Mouse (Mus musculus) layer of hippocampus, adult 9-10 months (tissue): ENCODE data around the gene Asb15.

Experiments used
- DNase-seq: peaks from one replicate; pipeline ENCODE4 v3.0.0; 2022; ENCODE audit warnings: low spot score

Gene Asb15

DNA sequence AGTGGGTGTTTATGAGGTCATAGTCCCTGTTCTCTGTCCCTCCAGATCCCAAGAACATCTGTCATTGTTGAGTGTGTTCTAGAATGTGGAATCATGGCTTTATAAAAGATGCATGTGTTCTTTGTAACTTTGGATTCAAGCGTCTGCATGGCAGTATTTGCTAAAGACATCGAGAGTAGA lies at the start of gene Asb15:
Gene Asb15 (plus strand): TSS at position 81 of the 180 bp plus-strand sequence.
- no peak for DNase-seq

DNA sequence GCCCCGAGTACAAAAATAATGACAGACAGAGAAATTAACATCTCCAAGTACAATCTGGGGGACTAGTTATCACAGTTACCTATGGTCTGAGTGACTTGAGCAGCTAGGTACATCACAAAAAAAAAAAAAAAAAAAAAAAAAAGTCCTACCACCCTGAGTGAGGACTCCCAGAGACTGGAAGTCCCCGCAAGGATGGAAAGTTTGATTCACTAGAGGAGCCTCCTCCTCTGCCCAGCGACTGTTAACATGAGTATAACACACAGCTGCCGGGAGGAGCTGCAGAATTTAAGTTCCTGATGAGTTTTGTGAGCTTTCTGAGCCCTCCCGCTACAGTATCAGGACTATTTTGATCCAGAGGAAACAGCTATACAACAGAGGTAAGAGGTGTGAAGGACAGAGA lies 41.4 kb upstream of the Asb15 start:
- no peak for DNase-seq

DNA sequence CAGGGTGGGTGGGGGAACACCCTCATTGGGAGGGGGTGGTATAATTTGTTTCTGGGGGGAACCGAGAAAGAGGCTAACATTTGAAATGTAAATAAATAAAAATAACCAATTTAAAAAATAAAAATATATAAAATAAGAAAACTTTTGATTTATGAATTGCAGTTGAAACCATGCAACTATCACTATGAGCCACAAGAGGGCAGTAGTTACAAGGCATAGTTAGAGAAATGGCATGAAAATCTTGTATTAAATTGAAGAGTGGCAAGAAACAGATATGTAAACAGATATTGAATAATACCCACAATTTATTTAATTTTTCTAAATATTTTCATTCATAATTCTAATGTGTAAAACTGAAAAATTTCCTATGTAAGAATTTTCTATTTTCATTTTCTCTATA lies 37.6 kb upstream of the Asb15 start:
- DNase-seq, result no peak

DNA sequence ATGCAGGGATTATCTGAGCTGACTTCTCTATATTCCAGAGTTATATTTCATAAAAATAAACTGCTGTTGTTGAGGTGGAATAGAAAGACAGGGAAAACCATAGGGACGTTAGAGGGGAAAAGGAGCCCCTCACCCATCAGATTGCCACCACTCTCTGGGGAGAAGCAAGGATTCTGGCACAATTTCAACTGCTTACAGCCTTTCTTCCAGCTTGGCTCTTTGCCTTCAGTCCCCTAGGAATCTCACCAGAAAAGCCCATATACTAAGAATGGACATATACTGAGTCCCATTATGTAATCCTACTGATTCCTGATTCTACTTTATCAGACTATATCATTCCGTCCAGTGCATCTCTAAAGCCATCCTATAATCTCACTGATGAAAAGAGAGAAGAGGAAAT lies 23.8 kb upstream of the Asb15 start:
- DNase-seq, result no peak

DNA sequence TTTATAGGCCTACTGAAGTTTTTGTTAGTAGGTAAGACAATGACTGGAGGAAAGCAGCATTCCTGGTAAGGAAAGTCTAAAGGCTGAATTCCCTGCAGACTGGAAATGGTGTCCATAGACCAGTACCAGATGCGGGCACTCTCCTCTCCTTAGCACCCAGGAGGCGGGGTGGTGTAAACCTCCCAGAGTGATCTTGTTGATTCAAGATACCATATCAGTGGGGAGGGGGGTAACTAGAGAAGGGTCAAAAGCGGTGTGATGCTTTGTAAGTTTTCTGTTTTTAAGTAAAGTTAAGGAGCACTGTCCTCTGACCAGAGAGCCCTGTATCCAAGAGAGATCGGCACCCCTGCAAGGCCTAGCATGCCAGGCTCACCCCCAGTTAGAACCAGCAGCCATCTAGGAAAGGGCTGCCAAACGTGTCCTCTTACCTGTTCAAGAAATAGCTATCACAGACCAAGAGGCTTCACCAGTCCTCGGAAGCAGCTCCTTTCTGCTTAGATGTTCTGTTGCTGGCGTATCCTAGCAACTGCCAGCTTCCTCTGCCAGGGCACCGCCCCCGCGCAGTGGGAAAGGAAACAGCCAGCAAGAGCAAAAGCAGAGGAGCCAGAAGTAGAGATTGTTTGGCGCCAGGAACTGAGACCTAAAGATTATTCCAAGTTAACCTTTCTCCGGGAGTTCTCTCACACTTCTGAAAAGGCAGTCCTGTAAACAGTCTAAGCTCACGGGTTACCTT lies 13.2 kb upstream of the Asb15 start, which contains the start of gene Iqub:
Gene Iqub (minus strand): TSS at position 516 of the 733 bp plus-strand sequence.
- peak; percentile 53 for DNase-seq

DNA sequence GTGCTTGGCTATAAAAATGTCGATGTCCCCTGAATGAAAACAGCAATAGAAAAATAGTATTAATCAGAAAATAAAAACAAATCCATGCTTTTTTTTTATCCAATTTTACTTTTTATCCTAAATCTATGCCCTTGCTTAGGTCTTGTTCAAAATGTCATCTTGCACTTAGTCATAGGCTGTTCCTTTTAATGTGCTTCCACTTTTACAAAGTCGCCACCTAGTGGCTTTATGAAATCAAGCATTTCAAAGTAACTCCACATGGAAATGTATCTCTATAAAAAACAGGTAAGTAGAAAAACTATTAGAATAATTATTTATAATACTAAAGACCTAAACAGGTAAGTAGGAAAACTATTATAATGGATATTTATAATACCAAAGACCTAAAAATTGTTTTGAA lies 11.7 kb upstream of the Asb15 start:
- no peak for DNase-seq

DNA sequence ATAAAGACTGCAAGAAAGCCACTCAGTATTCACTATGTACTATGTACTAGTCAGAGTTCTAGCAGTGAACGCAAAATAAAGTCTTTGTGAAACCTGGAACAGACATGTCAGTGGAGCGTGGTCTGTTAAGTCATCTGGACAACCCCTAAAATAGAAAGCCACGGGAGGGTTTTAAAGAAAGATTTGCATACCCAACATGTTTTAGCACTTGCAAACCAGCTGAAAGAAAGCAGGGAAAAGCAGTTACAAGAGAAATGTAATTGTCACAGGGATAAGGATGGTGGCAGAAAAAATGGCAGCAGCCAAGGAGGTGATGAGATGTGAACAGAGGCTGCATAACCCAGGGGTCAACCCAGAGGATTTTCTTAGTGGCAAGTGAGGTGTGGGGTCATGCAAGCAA lies 2.2 kb upstream of the Asb15 start:
- DNase-seq, result no peak

DNA sequence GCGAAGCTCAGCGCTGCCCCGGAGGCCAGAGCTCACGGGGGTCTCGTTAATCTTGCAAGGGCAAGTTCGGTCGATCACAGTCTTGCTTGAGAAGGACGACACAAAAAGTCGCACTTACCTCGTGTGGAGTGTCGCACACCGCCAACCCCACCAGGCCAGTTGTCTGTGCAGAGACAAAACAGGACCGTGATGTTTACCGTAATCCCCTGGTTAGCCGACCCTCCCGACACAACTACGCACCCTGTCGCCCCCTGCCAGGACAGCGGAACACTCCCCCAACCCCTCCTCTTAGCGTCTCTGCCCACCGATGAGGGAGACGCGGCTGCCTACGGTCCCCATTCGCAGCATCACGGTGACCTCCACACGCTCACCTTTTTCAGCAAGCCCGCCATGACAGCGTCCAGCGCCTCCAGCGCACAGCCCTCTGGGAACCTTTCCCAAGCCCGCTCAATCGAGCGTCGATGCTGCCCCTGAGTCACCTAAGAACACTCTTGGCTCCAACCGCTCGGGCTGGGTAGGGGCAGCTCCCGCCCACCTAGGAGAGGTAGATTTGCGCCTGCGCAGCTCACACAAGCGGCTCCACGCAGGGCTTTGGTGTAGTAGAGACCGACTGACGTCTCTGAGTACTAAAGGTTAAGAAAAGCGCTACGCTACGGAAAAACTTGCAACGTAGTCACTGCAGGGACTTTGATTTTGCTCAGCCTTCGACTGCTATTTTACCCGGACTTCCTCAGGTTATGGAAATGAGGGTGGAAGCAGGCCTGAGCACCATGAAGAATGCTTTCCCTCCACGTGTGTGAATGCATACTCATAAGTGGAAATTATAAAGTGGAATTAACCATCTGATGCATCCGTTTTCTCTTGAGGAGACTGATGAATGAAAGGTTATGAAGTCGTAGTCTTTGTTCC lies 535 bp upstream of the Asb15 start, which contains the start of gene Ndufa5:
Gene Ndufa5 (minus strand): TSS at position 859 of the 909 bp plus-strand sequence.
- peak; percentile 57 for DNase-seq

DNA sequence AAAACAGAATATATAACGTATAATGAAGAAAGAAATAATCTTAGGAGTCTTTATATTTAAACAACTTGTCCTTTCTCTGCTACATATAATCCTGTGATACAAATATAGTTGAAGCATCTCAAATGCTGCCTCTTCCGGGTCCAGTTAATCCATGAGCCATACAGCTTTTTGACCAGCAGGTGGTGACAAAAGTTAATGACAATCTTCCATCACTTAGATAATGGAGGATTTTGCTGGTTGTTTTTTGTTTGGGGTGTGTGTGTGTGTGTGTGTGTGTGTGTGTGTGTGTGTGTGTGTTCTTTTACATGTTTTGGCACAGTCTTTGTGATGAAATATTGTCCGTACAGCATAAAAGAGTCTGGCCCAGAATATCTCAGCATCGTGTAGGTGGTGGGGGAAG lies 2.2 kb downstream of the Asb15 start:
- peak; percentile 65 for DNase-seq

DNA sequence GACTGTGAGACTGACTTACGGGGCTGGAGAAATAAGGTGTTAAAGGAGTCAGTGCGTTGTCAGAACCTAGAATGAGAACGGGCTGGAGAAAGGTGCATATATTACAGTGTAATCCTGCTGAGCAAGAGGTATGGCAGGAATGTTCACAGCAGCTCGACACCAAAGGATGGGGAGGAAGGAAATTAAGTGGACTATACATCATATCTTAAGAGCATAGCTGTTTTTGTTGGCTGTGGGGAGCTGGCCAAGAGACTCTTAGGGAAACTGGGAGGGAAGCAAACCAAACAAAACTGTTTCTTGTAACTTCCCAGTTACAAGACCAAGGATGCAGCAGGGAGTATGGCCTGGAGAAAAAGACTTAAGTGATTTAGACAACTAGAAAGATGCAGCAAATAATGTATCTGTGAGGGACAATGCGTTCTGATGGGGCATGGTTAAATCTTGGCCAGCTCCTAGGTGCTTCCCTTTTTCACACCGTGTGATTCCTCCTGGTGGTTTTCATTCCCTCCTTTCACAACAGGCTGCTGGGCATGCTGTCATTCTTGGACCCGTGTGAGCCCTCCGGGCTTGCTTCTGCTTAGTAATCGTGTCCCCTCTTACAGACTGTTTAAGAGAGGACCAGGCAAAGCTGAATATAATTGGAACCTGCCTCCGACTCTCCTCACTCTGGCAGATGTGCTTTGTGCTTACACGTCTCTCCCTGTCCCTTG lies 2.9 kb downstream of the Asb15 start:
- no peak for DNase-seq

DNA sequence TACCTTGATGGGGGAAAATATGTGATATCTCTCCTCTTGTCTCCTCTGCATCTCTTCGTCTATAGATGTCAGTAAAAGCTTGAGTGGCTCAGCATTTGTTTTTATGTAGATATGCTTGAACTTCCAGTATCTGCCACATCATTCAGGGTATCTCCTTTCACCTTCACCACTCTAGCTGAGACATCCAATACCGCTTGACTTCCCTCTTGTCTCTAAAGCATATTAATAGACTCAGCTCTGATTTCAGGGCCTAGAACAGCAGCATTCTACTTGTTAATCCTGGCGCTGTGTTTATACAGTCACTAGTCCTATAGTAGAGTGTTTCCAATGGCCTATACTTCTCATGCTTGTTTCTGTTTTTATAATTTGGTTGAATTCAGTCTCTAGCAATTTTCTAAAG lies 4.9 kb downstream of the Asb15 start:
- no peak for DNase-seq

DNA sequence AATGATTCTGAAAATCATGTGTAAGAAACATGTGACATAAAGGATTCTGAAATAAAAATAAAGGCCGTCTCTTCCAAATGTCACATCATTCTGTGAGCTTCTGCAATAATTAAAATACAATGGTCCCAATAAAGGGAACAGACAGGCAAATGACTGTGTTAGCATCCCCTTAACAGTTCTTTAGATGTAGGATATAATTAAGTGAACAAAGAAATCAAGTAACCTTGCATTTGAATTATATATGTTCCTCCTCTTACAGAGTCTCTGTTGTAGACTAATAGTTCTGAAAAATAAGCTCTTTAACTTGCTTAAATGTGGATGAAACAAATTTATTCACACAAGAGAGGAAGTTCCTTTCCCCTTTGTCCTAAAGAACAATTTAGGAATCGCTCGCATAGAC lies 10.5 kb downstream of the Asb15 start:
- no peak for DNase-seq

DNA sequence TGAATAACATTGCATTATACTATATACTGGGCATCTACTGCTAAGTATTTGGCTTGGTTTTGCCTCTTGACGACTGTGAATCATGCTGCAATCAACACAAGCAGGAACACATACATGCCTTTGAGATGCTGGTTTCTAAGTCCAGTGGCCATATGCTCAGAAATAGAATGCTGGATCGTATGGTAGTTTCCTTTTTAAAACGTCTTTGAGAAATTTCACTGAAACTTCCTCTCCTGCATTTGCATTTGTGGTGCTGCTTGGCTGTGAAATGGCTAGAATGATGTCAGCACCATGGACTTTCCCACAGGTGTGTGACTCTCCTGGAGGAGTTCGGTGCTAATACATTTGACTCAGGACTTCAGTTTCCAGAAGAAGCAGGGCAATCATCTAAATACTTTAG lies 12.2 kb downstream of the Asb15 start:
- DNase-seq, result no peak

DNA sequence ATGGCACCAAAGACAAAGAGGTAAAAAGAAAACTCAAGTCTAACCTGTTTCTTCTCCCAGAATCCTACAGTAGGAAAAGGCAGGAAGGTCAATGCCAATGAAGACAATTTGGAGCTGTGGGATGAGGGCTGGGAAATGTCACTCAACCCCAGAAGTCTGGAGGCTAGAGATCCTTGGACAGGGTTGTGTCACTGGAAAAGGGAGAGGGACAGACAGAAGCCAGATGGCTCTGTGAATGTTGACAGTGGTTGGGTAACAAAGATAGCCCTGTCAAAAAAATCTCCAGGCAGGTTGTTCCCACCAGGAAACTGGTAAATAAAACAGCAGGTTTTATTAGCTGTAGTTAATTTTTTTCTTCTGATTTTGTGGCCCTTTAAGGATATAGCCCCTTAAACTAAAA lies 14.4 kb downstream of the Asb15 start:
- no peak for DNase-seq

DNA sequence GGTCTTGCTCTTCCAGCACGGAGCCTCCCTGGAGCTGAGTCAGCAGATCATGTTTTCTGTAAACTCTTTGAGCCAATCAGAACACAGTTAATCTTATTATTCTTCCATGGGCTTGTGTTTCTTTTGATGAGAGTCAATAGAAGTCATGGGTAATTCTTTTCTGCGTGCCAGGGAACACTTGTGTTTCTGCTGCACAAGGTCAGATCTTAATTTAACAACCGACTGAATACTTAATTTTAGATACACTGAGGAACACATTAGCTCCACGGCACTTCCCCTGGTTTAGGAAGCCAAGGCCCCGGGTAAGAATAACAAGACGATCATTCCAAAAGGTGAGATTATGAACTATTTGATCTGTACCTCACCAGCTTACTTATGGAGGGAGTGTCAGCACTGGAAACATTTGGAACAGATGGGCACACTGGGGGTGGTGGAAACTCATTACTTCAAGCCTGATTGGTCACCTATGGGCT lies 15.2 kb downstream of the Asb15 start:
- no peak for DNase-seq

DNA sequence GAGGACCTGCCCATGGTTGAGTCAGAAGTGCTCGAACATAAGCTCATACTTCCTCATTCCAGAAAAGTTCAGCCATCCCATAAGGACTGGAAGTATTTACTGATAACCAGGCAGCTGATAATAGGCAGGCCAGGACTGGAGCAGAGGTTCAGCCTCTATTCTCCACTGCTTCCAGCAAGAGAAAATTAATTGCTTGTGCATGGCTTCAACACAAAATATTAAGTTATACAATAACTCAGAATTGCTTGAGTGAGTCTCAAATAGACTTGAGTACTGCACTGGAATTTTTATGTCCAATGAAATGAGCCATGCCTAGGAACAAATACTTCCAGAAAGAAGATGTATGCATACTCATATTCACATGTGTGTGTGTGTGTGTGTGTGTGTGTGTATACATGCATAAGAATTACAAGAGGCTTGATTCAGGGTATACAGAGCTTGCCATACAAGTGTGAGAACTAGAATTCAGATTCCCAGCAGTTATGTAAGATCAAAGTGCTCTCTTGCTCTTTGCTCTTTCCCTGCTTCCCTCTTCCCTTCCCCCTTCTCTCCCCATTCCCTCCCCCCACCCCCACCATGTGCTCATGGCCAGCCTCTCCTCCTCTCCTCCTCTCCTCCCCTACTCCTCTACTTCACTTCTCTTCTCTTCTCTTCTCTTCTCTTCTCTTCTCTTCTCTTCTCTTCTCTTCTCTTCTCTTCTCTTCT lies 18.9 kb downstream of the Asb15 start:
- DNase-seq, result no peak

DNA sequence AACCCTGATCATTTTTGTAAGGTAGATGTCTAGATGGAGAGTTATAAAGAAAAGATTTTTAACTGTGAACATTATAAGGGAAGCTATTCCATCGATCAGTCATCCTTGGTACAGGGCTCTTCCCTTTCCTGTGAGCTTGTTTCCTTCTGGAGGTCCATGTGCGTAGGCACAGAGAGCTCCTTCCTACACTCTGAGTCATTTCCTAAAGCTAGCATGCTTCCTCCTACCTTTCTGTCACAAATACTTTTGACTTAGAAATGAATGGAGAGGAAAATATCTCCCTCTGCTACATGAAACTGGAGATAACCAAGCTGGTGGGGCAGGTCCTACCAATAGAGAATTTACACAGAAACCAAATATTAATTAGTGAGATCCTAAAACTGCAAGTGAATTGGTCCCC lies 21.9 kb downstream of the Asb15 start:
- no peak for DNase-seq

DNA sequence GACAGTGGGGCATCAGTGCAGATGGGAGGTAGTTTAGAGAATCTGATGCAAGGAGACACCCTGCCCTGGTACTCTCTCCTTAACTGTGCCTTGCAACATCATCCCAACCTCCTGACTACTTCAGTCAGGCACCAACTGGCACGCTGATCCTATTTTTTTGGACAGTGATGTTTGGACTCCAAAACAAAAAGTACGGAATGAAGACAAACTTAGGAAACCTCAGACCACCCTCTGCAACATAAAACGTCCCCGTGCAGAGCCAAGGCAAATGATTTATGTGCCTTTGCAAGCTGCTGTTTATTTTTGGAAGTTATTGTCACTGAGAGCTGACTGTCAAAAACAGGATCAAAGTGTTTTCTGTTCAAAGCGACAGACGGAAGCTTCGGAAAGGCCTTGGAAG lies 24.1 kb downstream of the Asb15 start:
- DNase-seq, result no peak

DNA sequence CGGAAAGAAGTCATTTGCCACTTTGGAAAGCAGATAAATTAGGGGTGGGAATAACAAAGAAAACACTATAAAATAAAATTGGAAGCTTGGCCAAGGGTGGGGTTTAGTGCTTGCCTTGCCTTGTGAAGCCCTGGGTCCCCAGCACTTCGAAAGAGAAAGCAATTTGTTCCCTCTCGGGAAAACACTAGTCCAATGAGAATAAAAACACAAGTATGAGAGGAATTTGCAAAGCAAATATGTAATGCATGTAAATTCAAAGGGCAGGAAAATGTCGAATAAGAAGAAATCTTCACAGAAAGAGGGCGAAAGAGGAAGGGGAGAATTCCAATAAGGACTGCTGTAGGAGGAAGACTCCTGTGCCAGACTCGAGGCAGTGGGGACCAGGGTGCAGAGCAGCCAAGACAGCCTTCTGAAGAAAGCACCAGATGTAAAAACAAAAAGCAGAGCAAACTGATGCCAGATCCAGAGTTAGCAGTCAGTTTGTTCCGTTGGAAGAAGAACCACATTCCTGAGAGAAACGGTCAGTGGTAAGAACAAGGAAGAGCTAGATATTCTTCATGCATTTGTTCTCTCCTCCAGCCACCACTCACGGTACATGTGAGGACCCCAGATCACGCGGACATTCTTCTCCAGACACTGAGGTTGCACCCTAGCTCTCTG lies 26.6 kb downstream of the Asb15 start:
- no peak for DNase-seq

DNA sequence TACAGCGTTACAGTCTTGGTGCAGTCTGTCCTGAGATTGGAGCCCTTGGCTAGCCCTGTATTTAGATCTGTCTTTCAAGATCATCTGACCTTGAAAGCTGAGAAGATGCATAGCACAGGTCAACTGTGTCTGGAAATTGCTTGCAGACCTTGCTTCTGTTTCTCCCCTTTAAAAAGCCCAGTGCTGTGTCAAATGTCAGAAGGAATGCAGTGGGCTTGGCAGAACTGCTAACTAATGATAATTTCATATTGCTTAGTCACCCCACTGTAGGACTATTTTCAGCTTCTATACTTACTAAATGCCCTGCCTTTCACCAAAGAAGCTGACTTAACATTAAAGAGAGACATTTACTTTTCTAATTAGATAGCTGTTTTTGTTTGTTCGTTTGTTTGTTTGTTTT lies 27.5 kb downstream of the Asb15 start:
- no peak for DNase-seq

DNA sequence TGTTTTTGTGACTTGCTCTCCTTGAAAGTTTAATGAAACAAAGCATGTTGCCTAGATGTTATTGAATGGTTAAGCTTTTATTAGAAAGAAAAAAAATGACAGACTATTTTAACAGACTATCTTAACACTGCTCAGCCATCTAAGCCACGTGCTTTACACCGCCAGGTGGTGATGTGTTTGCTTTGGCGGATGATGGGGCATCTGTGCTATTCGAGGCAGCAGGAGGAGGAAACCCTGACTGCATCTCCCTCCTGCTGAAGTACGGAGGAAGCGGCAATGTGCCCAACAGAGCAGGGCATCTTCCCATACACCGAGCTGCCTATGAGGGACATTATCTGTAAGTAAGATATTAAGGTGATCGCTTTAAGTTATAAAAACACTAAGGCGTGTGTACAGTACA lies 36.1 kb downstream of the Asb15 start:
- no peak for DNase-seq

DNA sequence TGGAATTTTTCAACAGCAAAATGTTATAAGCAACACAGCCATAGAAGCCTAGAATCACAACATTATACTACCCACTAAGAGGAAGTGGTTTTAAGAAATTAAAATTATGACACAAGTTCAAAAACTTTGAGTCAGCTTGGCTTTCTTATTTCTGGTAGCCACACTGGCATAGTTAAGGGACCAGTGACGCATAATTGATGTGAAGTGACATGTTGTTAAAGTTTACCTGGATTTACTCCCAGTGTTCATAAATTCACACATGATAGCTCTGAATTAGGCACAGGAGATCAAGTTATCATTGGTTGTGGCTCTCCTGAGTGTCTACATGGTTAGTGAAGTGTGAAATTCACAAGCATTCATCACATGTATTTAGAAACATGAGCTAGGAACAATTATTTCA lies 36.9 kb downstream of the Asb15 start:
- DNase-seq, result no peak
